Mouse (Mus musculus): Measurements from ENCODE around the gene Unc93b1.

The Unc93b1 gene

DNA sequence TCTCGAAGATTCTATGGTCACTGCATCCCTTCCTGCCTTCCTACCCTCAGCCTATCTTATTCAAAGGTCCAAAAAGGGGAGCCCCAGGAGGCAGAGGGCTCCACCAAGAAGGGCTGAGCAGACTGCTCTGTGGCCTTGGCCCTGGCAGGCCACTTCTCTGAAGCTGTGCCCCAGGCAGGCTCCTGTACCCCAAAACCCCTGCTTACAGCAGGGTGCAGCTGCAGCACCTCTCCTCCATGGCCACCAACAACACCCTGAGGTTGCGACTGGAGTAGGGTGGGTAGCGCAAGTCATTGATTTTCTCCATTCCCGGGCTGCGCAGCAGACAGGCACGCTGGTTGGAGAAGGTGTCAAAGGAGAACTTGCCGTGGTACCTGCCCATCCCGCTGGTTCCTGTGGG lies 21.3 kb upstream of the Unc93b1 start:
- DNase-seq (ENCODE audit: low spot score in 2 of 2) = no peak

DNA sequence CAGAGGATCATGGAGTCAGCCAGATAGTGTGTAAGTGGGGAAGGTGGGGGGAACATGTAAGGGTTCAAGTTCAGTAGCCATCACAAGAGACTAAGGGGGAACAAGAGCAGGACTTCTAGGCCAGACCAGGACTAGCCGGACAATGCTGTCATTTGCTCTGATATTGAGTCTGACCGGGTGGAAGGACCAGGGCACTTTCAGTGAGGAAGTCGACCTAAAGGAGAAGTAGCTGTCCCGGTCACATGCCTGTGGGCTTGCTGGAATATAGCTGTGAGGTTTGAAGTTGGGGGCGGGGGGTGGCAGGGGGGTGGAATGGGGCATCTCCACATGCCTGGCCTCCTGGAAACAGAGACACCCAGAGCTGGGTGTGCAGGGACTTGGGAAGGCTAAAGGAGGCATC lies 20.5 kb upstream of the Unc93b1 start:
- DNase-seq (ENCODE audit: low spot score in 2 of 2) = no peak

DNA sequence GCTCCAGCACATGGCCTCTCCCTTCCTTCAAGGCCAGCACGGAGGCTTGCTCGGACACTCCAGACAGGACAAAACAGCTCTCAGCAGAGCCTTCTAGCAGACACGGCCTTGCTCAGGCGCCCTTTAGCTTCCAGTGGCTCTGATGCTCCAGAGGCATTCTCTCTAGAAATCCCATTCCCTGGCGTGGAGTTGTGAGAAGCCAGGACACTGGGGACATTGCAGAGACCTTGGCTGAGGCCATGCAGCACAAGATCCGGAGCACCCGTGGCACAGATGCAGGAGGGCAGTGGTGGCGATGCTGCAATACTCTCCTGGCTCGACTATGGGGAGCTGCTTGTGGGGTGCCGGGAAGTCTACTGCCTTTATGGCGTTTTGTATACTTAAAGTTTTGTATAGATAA lies 18.3 kb upstream of the Unc93b1 start:
- DNase-seq (ENCODE audit: low spot score in 2 of 2) = no peak

DNA sequence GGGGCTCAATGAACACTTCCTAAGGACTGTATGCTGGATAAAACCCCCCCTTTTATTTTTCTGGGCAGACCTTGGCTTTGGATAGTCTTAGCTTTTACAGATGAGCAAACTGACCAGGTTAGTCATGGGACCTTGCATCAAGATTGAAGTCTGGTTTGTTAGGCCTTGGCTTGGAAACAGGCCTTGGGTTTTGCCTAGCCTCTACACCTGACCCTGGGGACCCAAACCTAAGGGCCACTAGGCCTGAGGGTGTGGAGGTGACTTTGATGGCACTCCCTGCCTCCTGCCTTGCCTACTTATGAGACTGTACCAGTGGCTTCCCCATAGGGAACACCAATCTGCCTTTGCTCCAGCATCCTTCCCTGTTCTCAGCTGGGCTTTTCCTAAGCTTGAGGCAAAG lies 15.1 kb upstream of the Unc93b1 start:
- DNase-seq (ENCODE audit: low spot score in 2 of 2) = no peak

DNA sequence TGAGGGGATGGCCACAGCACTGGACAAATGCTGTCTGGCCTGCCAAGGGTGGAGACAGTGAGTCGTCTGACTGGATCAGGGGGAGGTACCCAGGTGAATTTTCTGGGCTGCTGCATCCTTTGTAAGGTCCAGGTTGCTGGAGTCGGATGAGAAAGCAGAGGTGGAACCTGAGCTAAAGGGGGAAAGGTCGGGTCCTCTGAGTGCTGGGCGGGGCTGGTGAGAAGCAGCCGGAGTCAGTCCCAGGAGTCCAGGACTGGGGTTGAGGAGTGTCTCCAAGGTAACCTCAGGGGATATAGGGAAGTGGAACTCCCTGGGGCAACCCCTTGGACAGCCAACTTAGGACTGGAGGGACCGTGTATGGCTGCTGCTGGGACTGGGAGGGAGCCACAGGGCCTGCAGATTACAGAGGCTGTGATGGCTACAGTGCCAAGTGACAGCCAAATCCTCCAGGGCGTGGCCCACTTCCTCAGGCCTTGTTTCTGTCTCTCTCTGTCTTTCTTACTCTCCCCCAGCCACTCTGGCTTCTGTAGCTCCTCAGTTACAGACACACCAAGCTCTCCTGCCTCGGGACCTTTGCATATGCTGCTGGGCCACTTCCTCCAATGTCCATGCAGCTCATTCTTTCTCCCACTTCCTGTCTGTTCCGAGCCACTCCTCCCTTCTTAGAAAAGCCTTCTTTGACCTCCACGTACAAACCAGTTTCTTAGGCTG lies 12.2 kb upstream of the Unc93b1 start:
- no peak for DNase-seq (ENCODE audit: low spot score in 2 of 2)

DNA sequence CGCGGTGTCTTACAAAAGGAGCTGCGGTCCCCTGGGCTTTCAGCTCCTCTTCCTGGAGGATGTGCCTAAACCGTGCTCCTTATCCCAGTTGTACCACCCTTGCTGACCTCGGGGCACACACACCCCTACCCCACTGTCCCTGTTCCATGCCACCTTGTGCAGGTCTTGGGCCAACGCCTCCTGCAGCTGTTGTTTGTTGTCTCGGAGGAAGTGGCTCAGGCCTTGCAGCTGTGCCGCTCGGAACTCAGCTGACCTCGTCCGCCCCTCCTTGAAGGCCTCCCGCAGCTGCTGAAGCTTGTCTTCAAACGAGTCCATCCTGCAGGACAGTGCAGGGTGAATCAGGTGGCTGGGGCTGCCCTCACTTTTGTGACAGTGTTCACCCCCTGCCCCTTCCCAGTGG lies 11.4 kb upstream of the Unc93b1 start:
- DNase-seq (ENCODE audit: low spot score in 2 of 2) = peak in 1 of 2 experiments; percentile 59

DNA sequence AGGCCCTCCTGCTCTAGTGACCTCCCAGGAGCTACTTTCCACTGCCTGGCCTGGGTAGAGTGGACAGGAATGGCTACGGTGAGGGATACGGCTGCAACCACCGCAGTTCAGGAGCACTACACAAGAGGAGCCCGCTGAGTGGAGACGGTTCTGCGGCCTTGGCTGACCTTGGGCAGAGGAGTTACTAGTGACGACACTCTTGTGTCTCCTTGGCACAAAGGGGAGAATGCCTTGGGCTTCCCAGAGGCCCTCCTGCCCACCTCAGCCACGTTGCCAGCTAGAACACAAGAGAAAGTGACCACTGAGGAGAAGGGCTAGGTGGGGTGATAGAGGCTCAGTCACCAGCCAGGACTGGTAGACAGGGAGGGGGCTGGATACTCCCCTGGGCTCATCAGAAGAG lies 10.8 kb upstream of the Unc93b1 start:
- DNase-seq (ENCODE audit: low spot score in 2 of 2) = no peak

DNA sequence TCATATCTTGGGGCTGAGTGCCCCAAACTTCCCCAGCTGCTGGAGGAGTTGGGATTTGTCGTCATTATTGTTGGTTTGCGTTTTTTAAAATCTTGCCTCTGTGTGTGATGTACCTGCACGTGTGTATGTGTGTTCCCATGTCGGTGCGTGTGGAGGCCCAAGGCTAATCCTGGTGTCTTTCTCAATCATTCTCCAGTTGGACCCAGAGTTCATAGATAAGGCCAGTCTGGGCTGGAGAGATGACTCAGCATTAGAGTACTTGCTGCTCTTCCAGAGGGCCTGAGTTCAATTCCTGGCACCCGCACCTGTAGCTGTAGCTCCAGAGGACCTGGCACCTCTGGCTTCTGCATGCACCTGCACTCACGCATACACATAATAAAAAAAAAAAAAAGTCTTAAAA lies 10.1 kb upstream of the Unc93b1 start:
- no peak for DNase-seq (ENCODE audit: low spot score in 2 of 2)

DNA sequence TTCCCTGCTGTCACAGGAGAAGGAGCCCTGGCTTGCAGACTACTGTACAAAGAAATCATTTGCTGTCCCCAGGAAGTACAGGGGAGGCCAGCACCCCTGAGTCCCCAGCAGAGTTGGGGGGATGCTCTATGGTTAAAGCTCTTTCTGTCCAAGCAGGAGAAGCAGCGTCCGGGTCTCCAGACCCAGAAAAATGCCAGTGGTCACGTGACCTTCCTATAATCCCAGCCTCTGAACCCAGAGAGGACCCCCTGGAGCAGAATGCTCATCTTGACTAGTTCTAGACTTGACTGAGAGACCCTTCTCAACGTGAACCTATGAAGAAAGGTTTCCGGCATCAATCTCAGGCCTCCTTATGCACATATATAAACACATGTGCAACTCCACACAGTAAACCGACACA lies 9.1 kb upstream of the Unc93b1 start:
- DNase-seq (ENCODE audit: low spot score in 2 of 2) = no peak

DNA sequence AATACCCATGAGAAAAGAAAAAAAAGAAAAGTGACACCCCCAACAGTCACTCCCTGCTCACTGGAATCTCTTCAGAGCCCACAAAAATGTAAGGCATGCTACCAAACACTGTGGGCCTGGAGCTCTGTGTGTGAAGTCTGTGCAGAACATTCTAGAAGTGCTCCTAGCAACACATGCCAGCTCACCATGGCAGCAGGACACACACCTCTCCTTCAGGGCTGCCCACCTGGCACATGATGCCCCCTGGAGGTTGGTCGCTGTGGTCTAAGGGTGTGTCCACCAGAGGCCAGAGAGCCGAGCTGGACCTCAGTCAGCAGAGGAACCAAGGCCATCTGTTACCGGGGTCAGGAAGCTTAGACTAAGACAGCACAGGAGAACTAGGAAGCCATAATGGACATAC lies 8.7 kb upstream of the Unc93b1 start:
- no peak for DNase-seq (ENCODE audit: low spot score in 2 of 2)

DNA sequence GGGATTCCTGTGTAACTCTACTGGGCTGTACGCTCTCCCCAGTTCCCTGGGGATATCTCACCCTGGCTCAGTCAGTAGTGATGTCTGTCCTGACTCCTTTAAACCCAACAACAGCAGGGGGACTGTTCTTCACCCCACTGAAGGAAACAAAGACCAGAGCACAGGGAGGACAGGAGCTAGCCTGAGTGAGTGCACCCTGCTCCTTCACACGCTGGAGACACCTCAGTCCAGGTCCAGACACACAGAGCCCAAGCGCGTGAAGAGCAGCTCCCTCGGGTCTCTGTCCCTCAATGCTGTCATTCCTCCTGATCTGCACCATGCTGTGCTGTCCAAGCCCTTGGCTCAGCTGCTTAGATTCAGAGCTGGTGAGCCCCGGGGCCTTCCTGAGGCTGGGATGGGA lies 8.3 kb upstream of the Unc93b1 start:
- no peak for DNase-seq (ENCODE audit: low spot score in 2 of 2)

DNA sequence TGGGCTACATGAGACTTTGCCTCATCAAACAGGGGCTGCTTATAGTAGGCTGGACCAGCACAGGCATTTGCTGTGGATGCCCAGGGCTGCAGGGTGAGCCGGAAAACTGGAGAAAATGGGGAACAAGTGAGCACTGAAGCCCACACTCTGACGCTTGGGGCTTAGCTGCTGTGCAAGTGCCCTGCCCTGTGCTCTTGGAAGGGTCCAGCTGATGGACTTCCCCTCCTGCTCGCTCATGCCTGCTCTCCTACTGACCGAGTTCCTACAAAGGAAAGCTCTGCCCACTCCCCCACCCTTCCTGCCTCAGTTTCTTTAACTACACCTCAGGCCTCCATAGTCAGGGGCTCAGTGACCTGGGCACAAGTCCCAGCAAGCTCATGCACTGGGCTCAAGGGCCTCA lies 7.0 kb upstream of the Unc93b1 start:
- DNase-seq (ENCODE audit: low spot score in 2 of 2) = no peak

DNA sequence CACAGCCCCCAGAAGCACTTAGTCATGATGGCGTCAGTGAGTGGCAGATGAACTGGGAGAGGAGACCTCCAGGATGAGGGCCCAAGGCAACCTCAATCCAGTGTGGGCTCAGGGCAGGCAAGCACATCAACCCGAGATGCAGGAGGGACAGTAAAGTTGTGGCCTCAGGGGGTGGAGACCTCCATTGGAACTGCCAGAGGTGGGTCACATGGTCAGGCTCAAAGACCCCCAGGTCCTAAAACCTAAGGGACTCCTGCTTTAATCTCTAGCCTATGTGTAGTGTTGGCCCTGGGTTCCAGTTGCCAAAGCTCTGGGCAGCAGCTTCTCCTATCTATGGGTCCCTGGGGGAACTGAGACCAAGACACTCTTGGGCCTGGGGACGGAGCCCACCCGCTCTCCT lies 6.2 kb upstream of the Unc93b1 start:
- no peak for DNase-seq (ENCODE audit: low spot score in 2 of 2)

DNA sequence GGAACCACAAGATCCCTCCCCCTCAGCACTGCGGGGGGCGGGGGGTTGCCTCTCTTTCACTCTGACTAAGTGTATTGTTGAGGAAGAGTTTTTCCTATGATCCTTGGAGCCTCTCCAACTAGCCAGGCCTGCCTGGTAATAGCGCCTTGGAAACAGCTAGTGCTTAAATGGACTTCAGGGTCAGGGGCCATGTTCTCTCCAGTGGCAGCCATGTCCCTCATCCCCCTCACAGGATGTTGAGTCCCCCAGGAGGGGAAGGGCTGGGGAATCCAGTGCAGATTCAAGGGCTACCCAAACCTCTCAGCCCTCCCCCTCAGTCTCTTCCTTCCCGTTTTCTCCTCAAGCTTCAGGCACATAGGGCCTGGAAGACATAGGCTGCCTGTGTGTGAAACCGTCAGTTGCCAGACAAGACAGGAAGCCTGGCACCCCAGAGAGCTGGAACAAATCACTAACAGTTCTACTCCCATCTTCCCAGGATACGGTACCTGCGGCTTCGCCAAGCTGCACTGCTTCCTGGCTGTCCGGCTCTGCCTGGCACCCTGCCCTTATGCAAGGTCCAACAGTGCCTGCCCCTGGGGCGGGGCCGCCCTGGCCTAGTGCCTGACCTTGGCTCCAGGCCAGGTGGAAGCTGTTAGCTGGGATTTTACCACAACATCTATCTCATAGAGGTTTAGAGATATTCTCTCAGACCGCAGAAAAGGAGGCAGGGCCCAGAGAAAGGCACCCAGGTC lies 5.6 kb upstream of the Unc93b1 start, which contains the start of gene Aldh3b1:
Gene Aldh3b1 (minus strand): TSS at position 598 of the 731 bp plus-strand sequence.
- DNase-seq (ENCODE audit: low spot score in 2 of 2) = peak; percentile 79 to 82

DNA sequence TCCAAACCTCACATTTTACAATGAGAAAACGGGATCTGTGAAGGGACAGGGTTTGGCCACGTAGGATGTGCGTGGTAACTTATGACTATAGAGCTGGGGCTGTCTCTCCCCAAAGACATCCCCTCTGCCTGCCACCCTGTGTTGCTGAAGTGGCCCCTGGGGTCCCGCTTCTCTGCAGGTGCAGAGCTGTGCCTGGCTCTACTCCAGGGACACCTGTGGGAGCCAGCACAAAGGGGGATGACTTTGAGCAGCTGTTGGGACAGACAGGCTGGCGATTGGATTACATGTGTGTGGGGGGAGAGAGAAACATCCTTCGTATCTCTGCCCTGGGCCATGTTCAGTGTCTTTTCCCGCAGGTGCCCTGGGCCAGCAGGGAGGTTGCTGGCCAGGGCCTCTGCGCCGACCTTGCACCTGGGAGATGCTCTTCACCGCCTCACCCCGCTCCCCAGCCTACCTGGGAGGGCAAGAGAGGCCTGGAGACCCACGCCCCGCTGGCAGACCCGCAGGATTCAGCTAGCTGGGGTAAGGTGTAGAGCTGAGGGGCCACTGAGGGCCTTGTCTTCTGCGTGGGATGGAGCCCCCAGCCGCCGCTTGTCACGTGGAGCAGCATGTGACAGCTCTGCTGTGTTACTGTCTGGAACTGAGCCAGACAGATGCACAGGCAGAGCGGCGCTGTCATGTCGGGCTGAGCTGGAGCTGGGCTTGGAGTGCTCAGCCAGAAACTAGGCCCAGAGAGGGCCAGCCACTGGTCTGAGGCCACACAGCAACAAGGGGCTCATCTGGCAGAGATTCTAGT lies 4.5 kb upstream of the Unc93b1 start:
- DNase-seq (ENCODE audit: low spot score in 2 of 2) = no peak

DNA sequence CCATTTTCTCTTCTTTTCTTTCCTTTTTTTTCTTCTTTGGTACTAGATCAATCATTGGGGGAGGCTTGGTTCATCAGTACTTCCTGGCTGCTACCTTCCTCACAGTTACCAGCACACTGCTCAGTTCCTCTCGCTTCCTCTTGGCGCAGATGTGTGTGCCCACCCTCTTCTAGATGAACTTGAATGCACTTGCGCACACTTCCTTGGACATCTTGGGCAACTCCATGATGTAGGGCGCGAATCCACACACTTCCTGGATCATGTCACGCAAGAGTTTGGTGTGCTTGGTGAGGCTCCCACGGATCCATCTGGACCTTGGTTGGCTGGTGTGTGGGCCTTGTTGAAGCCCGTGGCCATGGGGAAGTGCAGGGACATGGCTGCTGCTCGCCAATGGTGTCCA lies 3.3 kb upstream of the Unc93b1 start:
- no peak for DNase-seq (ENCODE audit: low spot score in 2 of 2)

DNA sequence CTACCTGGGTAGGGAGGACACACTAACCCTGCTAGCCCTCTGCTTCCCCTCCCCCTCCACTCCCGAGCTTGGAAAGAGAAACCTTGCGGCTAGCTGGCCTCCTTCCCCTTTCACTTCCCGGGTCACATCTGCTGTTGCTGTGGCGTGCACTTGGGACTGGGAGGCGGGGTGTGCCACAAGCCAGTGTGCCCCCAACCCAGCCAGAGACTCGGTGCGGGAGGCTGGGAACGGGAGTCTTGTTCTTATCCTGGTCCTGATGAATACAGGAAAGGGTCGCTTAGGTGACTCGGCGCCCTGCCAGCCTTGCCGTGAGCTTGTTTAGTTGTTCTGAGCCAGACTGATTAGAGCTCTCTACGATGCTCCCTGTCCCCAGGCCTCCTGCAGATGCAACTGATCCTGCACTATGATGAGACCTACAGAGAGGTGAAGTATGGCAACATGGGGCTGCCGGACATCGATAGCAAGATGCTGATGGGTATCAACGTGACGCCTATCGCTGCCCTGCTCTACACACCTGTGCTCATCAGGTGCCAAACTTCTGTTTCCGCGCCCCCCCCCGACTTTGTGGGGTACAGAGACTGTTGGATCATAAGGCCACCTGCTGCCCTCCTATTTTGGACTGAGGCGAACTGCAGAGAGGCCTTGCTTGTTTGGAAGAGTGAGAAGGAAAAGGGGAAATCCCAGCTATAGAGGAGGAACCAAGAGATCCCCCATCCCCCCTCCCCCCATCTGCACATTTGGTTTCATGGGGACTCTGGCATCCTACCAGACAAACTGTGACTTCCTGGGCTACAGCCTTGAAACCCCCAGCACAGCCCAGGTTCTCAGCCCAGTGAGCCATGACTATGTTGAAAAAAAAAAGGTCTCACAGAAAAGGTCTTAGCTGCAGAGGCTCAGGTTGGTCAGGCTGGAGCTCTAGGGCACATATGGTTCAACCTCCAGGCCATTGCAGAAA lies 1.2 kb downstream of the Unc93b1 start:
- no peak for DNase-seq (ENCODE audit: low spot score in 2 of 2)

DNA sequence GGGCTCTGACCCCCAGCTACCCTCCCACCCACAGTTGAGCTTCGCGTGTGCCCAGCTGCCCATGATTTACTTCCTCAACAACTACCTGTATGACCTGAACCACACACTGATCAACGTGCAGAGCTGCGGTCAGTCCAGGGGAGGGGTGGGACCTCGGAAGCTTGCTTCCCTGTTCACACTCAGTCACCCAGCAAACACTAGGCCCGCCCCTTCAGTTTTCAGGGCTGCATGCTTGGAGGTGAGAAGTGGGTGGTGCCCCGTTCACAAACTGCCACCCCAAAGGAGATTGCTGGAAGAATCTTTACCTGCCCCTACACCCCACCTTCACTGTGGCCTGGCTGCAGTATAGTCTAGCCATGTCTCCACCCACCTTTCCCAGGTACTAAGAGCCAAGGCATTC lies 7.3 kb downstream of the Unc93b1 start:
- DNase-seq (ENCODE audit: low spot score in 2 of 2) = no peak

DNA sequence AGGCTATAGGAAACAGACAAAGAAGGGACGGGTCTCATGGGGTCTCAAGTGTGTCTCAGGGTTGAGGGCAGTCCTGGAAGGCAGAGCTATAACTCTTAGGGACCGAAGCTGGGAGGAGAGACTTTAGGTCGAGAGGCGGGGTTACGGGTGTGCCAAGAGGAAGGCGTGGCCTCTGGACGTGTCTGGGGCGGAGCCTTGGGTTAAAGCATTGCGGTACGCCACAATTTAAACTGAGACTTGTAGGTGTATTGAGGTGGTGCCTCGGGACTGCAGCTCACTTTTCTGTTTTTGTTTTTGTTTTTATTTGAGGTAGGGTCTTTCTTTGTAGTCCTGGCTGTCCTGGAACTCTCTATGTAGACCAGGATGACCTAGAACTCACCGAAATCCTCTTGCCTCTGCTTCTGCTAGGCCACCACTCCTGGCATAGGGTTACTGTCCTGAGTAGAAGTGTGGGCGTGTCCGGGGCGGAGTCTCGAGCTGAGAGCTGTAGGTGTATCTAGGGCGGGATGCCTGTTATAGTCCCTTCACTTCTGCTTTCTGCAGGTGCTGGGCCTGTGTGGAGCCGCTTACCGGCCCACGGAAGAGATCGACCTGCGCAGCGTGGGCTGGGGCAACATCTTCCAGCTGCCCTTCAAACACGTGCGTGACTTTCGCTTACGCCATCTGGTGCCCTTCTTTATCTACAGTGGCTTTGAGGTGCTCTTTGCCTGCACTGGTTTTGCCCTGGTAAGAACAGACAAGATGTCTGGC lies 8.2 kb downstream of the Unc93b1 start:
- no peak for DNase-seq (ENCODE audit: low spot score in 2 of 2)

DNA sequence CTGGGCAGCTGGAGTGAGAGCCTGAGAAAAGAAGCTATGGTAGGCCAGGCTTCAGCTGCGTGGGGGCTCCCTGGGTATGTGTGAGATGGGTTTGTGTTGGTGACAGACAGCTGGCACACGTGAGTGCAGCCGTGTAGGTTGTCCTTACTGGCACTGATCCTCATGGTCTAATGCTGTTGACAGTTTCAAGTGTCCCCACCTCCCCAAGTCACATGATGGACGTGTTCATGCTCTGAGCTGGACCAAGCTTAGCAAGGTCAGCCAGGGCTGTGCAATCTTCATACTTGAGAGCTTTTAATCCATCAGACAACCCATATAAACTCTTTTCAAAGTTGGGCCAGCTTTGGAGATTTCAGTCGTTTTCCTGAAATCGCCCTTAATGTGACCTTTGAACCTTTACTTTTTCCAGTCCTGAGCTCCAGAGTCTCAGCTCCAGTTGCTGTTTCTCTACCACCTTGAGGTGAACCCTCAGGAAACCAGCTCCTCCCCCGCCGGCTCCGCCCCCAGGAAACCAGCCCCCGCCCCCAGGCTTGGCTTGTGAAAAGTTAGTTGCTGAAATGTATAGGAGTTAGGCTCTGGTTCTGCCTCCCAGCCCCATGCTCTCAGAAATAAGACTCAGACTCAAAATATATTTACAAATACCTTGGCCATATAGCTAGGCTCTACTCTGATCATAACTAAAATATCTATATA lies 11.0 kb downstream of the Unc93b1 start:
- no peak for DNase-seq (ENCODE audit: low spot score in 2 of 2)
